Mouse (Mus musculus) embryo, embryonic 11 days (tissue): ENCODE data around the gene Mrpl49.
A peak's percentile ranks its signal among the peaks of the same experiment; 100 is the strongest.

Experiments used
- DNase-seq: peaks from one replicate; pipeline ENCODE4 v3.0.0-alpha.2; 2015

Mrpl49 gene

DNA sequence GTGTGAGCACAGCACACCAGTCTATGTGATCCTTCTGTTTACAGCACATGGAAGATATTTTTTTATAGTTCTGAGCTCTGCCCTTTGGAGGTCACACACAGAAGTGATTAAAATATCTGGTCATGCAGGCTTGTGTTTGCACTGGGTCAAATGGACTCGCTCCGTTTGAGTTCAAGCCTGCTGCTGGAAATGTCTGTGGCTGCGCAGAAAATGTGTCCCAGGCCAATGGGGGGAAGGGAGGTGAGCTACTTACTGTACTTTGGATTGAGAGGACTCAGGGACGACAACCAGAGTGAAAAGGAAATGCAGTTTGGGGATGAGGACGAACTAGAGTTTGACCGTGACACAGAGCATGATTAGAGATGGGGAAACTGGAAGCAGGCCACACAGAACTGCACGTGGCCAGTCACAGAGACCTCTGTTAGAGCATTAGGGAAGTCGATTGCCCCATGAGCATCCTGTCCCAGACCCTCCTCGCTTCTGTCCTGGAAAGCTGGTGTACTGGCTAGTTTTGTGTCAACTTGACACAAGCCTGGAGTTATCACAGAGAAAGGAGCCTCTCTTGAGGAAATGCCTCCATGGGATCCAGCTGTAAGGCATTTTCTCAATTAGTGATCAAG, 21.5 kb downstream of the Mrpl49 start:
- no peak for DNase-seq

DNA sequence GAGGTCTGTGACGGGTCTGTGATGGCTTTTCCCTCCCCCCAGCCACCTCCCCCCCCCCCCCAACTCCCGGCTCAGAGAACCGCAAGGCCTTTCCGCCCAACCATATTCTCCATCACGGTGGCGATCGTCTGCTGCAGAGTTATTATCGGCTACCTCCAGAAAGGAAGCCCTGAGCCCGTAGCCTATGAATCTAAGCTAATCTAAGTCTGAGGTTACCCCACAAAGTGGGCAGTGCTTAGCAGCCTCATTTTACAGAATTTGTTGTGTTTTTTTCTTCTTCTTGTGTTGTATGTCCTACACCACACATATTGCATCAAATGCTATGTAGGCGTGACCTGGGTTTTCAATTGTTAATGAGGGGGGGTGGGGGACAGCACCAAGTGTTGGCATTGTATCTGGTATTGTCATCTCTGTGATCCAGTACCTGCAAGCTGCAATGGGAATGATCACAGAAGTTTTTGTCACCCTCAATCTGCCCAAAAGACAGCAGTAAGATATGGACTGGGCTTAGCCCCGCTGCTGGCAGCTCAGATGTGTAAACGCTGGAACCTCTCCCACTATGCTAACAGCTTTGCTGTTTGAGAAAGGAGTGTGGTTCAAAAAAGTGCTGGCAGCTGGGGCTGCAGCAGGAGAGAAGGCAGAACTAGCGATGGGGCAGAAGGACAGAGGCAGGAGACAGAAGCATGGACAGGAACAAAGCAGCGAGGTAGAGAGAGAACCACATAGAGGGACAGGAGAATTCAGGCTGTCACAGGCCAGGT, 26.9 kb downstream of the Mrpl49 start:
- no peak for DNase-seq

DNA sequence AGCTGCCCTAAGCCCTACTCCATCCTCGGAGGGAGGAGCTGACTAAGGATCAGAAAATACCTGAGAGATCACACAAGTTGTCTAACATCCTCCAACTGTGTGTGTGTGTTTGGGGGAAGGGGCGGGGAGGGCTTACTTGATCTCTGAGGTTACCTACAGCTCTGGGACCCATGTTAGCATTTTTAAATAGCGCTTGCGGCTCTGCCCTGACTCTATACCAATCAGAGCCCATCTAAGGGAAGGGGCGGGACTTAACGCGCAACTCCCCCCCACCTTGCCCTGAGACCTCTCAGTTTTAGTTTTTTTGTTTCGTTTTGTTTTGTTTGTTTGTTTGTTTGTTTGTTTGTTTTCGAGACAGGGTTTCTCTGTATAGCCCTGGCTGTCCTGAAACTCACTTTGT, 28.2 kb downstream of the Mrpl49 start:
- DNase-seq, result no peak

DNA sequence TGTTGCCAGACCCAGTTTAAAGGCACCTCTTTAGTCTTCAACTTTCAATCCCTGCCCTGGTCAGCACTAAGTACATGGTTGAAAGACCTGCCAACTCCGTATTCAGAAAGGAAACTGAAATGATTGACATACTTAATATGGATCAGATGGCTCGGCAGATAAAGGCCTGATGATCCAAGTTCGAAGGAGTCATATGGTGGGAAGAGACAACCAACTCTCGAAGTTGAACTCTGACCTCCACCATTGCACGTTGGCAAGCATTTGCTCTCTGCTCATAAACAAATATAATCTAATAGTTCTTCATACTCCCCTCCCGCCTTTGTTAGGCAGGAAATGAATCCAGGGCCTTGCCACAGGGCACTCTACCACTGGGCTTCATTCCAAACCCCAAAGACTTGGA, 28.6 kb downstream of the Mrpl49 start:
- no peak for DNase-seq

DNA sequence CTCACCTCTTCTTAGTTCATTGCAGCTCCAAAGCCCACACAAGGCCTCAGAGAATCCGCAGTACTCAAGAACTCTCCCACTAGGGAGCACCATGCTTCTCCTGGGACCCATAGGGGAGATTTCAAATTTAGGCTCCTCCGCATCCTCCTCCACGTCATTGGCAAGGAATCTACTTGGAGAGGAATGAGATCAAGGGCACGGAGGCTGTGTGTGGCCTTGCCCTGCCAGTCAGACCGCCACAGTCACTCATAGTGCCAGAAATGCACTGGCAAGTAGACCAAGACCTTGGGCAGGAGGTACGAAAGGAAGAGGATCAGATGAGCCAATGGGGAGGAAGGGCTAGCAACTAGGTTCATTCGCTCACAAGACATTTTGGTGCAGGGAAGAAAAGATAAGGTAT, 33.7 kb downstream of the Mrpl49 start:
- DNase-seq, result no peak

GRCm38 (mm10) chr19:6023059-6023458, 34.5 kb downstream of the Mrpl49 start:
- DNase-seq, result no peak

- DNase-seq, result no peak
Measured at GRCm38 (mm10) chr19:6020276-6020675, 37.3 kb downstream of the Mrpl49 start.

DNA sequence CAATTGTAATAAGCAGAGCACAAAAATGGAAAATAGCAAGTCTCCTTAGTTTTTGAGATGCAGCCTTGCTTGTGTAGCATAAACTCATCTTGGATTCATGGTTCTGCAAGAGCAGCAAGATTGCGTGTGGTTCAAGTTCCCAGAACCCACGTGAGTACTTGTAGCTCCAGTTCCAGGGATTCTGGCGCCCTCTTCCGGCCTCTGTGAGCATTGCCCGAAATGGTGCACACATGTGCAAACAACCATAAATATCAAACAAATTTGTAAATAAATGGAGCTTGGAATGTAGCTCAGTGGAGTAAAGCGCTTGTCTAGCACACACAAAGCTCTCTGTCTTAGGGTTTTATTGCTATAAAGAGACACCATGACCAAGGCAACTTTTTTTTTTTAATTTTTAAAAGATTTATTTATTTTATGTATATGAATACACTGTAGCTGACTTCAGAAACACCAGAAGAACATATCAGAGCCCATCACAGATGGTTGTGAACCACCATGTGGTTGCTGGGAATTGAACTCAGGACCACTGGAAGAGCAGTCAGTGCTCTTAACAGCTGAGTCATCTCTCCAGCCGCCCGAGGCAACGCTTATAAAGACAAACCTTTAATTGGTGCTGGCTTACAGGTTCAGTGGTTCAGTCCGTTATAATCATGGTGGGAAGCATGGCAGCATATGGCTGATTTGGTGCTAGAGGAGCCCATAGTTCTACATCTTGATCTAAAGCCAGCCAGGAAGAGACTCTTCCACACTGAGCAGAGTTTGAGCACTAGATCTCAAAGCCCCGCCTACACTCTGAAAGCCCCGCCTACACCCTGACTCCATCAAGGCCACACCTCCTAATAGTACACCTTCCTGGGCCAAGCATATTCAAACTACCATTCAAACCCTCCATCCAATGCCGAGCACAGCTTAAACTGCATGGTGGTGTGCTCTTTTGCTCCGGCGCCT, 39.2 kb downstream of the Mrpl49 start:
- peak; percentile 87 for DNase-seq

- DNase-seq, result peak; percentile 38
Measured at GRCm38 (mm10) chr19:6016532-6016931, 41.1 kb downstream of the Mrpl49 start.

GRCm38 (mm10) chr19:6015511-6016315, 41.9 kb downstream of the Mrpl49 start, which contains the start of gene Capn1:
Gene Capn1 (minus strand): TSS chr19:6015897.
- DNase-seq, result peak; percentile 84

DNA sequence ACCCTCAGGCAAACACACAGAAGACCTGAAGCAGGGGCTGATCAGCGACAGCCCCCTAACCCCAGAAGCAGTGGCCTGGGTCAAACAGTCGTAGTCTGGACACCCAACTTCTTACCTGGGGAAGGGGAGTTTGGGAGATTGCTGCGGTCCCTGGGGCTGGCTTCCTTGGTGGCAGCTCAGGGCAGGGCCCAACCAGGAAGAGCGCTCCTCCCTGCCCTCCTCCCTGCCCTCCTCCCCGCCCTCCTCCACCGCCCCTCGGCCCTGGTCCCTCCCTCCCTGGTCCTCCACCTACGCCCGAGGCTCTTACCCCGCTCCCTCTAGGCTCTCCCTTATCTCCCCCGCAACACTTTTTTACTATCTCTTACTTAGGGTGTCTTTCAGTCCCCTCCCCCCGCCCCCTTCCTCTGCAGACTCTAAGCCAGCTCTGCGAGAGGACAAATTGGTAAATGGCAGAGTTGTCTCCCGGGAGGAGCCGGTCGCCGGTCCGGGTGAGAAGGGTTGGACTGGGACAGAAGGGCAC, 42.5 kb downstream of the Mrpl49 start:
- DNase-seq, result peak; percentile 60

GRCm38 (mm10) chr19:6013691-6014090, 43.9 kb downstream of the Mrpl49 start:
- no peak for DNase-seq

- no peak for DNase-seq
Measured at GRCm38 (mm10) chr19:6009137-6009536, 48.4 kb downstream of the Mrpl49 start.

GRCm38 (mm10) chr19:6007013-6007412, 50.6 kb downstream of the Mrpl49 start:
- no peak for DNase-seq

- DNase-seq, result no peak
Measured at GRCm38 (mm10) chr19:6005541-6005940, 52.0 kb downstream of the Mrpl49 start.
